Mouse (Mus musculus) ES-E14 (cell line): ENCODE measurements around the gene Sf3b3. TPM values are rescaled to one million over a fixed set of nuclear protein-coding genes. Genes with fewer than 3 reads are reported as not detected.

Source experiments
- DNase-seq: peaks from one replicate; pipeline ENCODE4 v3.0.0-alpha.2; 2013; ENCODE audit warnings: low read depth, low spot score
- H3K27ac ChIP-seq: 2 replicates; pipeline ENCODE4 v1.5.1; 2012; ENCODE audit warnings: low read depth, mild to moderate bottlenecking, low read length, moderate library complexity, mixed read lengths; ENCODE audit not compliant: poor library complexity, insufficient read depth, severe bottlenecking
- H3K36me3 ChIP-seq: 2 replicates; pipeline ENCODE4 v1.6.1; 2012; ENCODE audit warnings: mild to moderate bottlenecking, low read length, moderate library complexity, mixed read lengths; ENCODE audit not compliant: control insufficient read depth, poor library complexity, insufficient read depth, severe bottlenecking
- H3K4me1 ChIP-seq, 2 experiments: fragments of 150-350 bp in 1 of 2; sonication (generic) in 1 of 2; 2 replicates each; pipeline ENCODE4 v1.6.1; 2012; ENCODE audit warnings: low read length in 2 of 2, mild to moderate bottlenecking in 1 of 2, mixed read lengths in 1 of 2; ENCODE audit not compliant: control insufficient read depth in 2 of 2, insufficient read depth in 2 of 2, poor library complexity in 1 of 2
- H3K4me3 ChIP-seq, 2 experiments: fragments of 150-350 bp in 1 of 2; sonication (generic) in 1 of 2; 2 replicates each; pipeline ENCODE4 v1.5.1; 2012; ENCODE audit warnings: low read length in 2 of 2, low read depth in 1 of 2, mild to moderate bottlenecking in 1 of 2, mixed read lengths in 1 of 2; ENCODE audit not compliant: insufficient read depth in 1 of 2, poor library complexity in 1 of 2, severe bottlenecking in 1 of 2
- H3K9ac ChIP-seq: 2 replicates; pipeline ENCODE4 v1.6.1; 2012; ENCODE audit warnings: low read depth, mild to moderate bottlenecking, low read length, mixed read lengths; ENCODE audit not compliant: poor library complexity, insufficient read depth, severe bottlenecking
- H3K9me3 ChIP-seq: fragments of 150-350 bp; sonication (generic); 2 replicates; pipeline ENCODE4 v1.6.1; 2012; ENCODE audit warnings: low read depth, mild to moderate bottlenecking, low read length; ENCODE audit not compliant: control insufficient read depth, insufficient read depth
- CHD2 ChIP-seq: IDR thresholded peaks from 2 replicates; pipeline ENCODE4 v1.6.1; 2014; ENCODE audit warnings: mild to moderate bottlenecking, low read depth, low read length, inconsistent platforms
- HCFC1 ChIP-seq: IDR thresholded peaks from 2 replicates; pipeline ENCODE4 v1.6.1; 2012; ENCODE audit warnings: low read length, inconsistent platforms, borderline replicate concordance; ENCODE audit not compliant: insufficient read depth
- MAFK ChIP-seq: IDR thresholded peaks from 2 replicates; pipeline ENCODE4 v1.6.1; 2014; ENCODE audit warnings: mild to moderate bottlenecking, low read depth, low read length, inconsistent platforms; ENCODE audit not compliant: insufficient read depth
- ZC3H11A ChIP-seq: IDR thresholded peaks from 2 replicates; pipeline ENCODE4 v1.6.1; 2012; ENCODE audit warnings: low read depth, mild to moderate bottlenecking, inconsistent platforms, low read length, borderline replicate concordance
- ZNF384 ChIP-seq: IDR thresholded peaks from 2 replicates; pipeline ENCODE4 v1.6.1; 2012; ENCODE audit warnings: low read depth, low read length, inconsistent platforms
- in situ Hi-C, 2 experiments: fragments of 600-800 bp; cut with MboI; formaldehyde crosslinking; loops; one replicate each; pipeline ENCODE4 v1.15.1; 2025; ENCODE audit warnings: low sequenced_read_pairs in 2 of 2, inconsistent platforms in 1 of 2; ENCODE audit not compliant: unreplicated experiment in 2 of 2
- total RNA-seq: library from RNA; depleted of rRNA; stranded (reverse); fragments of 300-350 nt; gene quantifications from 2 replicates; pipeline ENCODE4 v1.2.3, GENCODE M21; 2012

Sf3b3 gene
- total RNA-seq, 1 experiment: 210 TPM

GRCm38 (mm10) chr8:110806146-110806545 lies 40.4 kb downstream of the Sf3b3 start:
- Histone ChIP-seq H3K9me3 (no peaks in the 10 kb centered on the region), H3K36me3 (peaks cover 17% of the 10 kb centered on the region), H3K27ac (no peak overlapping the region), H3K9ac (no peak overlapping the region), H3K4me3 (no peak overlapping the region), H3K4me1 (peaks cover 0 to 12% of the 10 kb centered on the region in 2 experiments; a peak in 2 of 4 replicates)
- in situ Hi-C loops: no loop called here
- no peak for TF ChIP-seq ZNF384
- no peak for TF ChIP-seq MAFK
- no peak for TF ChIP-seq CHD2
- no peak for TF ChIP-seq ZC3H11A
- no peak for TF ChIP-seq HCFC1
- no peak for DNase-seq

DNA sequence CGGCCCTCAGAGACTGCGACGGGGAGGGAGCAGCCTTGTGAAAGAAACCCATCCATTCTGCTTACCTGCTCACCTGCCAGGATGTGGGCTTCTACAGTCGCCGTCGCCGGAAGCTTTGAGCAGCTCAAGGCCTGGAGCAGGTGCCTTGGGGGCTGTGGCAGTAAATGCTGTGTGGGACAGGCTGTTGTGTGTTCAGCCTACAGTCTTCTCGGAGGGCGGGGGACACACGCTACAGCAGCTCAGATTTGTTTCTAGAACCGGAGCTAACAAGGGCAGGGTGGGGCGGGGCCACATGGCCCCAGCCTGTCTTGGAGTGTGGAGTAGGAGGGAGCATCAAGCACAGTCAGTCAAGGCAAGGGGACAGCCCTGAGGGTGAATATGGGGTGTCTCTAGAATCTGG lies 40.9 kb downstream of the Sf3b3 start, which contains the start of gene Il34:
TSS of gene Il34 (minus strand) at position 256 of the 400 bp plus-strand sequence.
- peaks cover 0 to 12% of the 10 kb centered on the region in 2 experiments; a peak in 2 of 4 replicates for H3K4me1 ChIP-seq

GRCm38 (mm10) chr8:110804825-110805514 lies 41.6 kb downstream of the Sf3b3 start:
- Histone ChIP-seq H3K4me3 (no peak overlapping the region), H3K9ac (no peak overlapping the region), H3K36me3 (peaks cover 9% of the 10 kb centered on the region), H3K27ac (no peak overlapping the region), H3K9me3 (no peaks in the 10 kb centered on the region), H3K4me1 (peaks cover 0 to 12% of the 10 kb centered on the region in 2 experiments; a peak in 1 of 4 replicates)
- in situ Hi-C loops: no loop called here
- no peak for DNase-seq
- TF ChIP-seq CHD2: no peak
- TF ChIP-seq ZNF384: 0 out of 2 replicates have a peak, but pooled peaks have one; percentile 35

More for the DNA sequence above, 40.9 kb downstream of the Sf3b3 start, which contains the start of gene Il34:
- TF ChIP-seq MAFK: no peak
- no peak for TF ChIP-seq ZC3H11A
- no peak for TF ChIP-seq CHD2
- peak within 1 kb of the TSS; percentile 25; the same call in 1 of the 2 replicates for H3K27ac ChIP-seq
- peaks cover 13% of the 10 kb centered on the region for H3K36me3 ChIP-seq
- no peaks in the 10 kb centered on the region for H3K9me3 ChIP-seq
- in situ Hi-C loops: no loop called here
- peak within 1 kb of the TSS; percentile 55 for H3K9ac ChIP-seq
- H3K4me3 ChIP-seq: peak within 1 kb of the TSS in 1 of 2 experiments; percentile 45; a peak in 1 of 4 replicates
- no peak for DNase-seq

DNA sequence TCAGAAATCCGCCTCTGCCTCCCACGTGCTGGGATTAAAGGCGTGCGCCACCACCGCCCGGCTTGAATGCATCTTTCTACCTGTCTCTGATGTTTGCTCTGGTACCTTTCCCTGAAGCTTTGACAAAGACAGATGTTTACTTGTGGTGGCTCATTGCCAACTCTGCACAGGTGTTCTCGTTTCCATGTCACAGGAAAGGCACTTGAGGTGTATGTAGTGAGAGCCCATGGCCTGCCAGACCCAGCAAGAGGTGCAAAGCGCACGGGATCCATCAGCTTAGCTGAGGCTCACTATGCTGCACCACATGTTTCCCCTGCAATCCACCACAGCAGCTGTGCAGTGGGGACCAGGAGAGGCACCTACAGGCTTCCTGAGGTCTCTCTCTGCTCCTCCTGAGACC lies 42.7 kb downstream of the Sf3b3 start:
- TF ChIP-seq MAFK: no peak
- no peak for TF ChIP-seq HCFC1
- no peak for TF ChIP-seq ZC3H11A
- TF ChIP-seq CHD2: no peak
- TF ChIP-seq ZNF384: no peak
- Histone ChIP-seq H3K4me3 (no peak overlapping the region), H3K4me1 (peaks cover 0 to 7% of the 10 kb centered on the region in 2 experiments; a peak in 1 of 4 replicates), H3K36me3 (no peaks in the 10 kb centered on the region), H3K9ac (no peak overlapping the region), H3K27ac (no peak overlapping the region), H3K9me3 (no peaks in the 10 kb centered on the region)
- in situ Hi-C loops: no loop called here
- no peak for DNase-seq
